In genomic region chr7:132657371-132658057, GRCm38 (mm10) we compare ENCODE assay signal across 9 mouse cellular contexts. TPM values are rescaled to one million over a fixed set of nuclear protein-coding genes. Genes with fewer than 3 reads are reported as not detected.
DNase-seq lines count a peak whose midpoint lies in the region; ATAC-seq and TF ChIP-seq lines count a peak whose summit lies in the region.
"Had no signal": no experiment of that assay in that cellular context is flagged by ENCODE, and none has a peak within 500 bp of the region (broad histone marks: within the 10 kb centered on the region; RNA-seq: fewer than 3 reads in every experiment).

No protein-coding gene starts in this region.

- no peaks in the 10 kb centered on the region for H3K9me3 ChIP-seq in forebrain, embryonic 10.5 days
- H3K9me3 ChIP-seq in forebrain, embryonic 15.5 days = no peaks in the 10 kb centered on the region
- no peaks in the 10 kb centered on the region for H3K9me3 ChIP-seq in embryonic facial prominence, embryonic 15.5 days (replicated peaks)
- no peaks in the 10 kb centered on the region for H3K9me3 ChIP-seq in midbrain, embryonic 14.5 days (ENCODE audit: control insufficient read depth, low read length)

- peak overlapping the region; percentile 87 for H3K27ac ChIP-seq in forebrain, embryonic 10.5 days
- H3K27ac ChIP-seq in forebrain, embryonic 15.5 days (replicated peaks) = no peak overlapping the region
- H3K27ac ChIP-seq in layer of hippocampus, adult 2 months = peak overlapping the region; percentile 74
- H3K27ac ChIP-seq in embryonic facial prominence, embryonic 15.5 days (replicated peaks) = peak overlapping the region; percentile 84
- no peak overlapping the region for H3K27ac ChIP-seq in midbrain, embryonic 14.5 days (replicated peaks; ENCODE audit: low read depth, low read length)

- H3K4me2 ChIP-seq in forebrain, embryonic 15.5 days (replicated peaks) = no peak overlapping the region
- 0 out of 2 replicates have a peak overlapping the region, but pooled peaks have one; percentile 25 for H3K4me2 ChIP-seq in embryonic facial prominence, embryonic 15.5 days (replicated peaks)
- H3K4me2 ChIP-seq in midbrain, embryonic 14.5 days (ENCODE audit: low read length) = no peak overlapping the region

- H3K4me1 ChIP-seq in forebrain, embryonic 10.5 days = peaks cover 67% of the 10 kb centered on the region
- H3K4me1 ChIP-seq in forebrain, embryonic 15.5 days = peaks cover 34% of the 10 kb centered on the region
- peaks cover 52% of the 10 kb centered on the region for H3K4me1 ChIP-seq in embryonic facial prominence, embryonic 15.5 days
- no peaks in the 10 kb centered on the region; the same call in 1 of the 2 replicates for H3K4me1 ChIP-seq in midbrain, embryonic 14.5 days (ENCODE audit: control insufficient read depth, insufficient read depth, low read length)

- H3K9ac ChIP-seq in forebrain, embryonic 15.5 days (replicated peaks) = no peak overlapping the region
- no peak overlapping the region for H3K9ac ChIP-seq in embryonic facial prominence, embryonic 15.5 days
- H3K9ac ChIP-seq in midbrain, embryonic 14.5 days (replicated peaks; ENCODE audit: low read length) = no peak overlapping the region

- ATAC-seq in forebrain, embryonic 15.5 days (replicated peaks) = no peak
- no peak for ATAC-seq in embryonic facial prominence, embryonic 15.5 days (ENCODE audit: insufficient number of reproducible peaks, low FRiP score, low TSS enrichment, low read depth)
- ATAC-seq in midbrain, embryonic 14.5 days (ENCODE audit: low FRiP score, low TSS enrichment) = no peak
- ATAC-seq in frontal cortex, adult (ENCODE audit: low TSS enrichment) = no peak

- peaks cover 59% of the 10 kb centered on the region for H3K27me3 ChIP-seq in forebrain, embryonic 10.5 days (ENCODE audit: poor library complexity, severe bottlenecking)
- no peaks in the 10 kb centered on the region for H3K27me3 ChIP-seq in forebrain, embryonic 15.5 days
- no peaks in the 10 kb centered on the region for H3K27me3 ChIP-seq in embryonic facial prominence, embryonic 15.5 days
- no peaks in the 10 kb centered on the region for H3K27me3 ChIP-seq in midbrain, embryonic 14.5 days (ENCODE audit: control insufficient read depth, insufficient read depth, low read length)

- no peaks in the 10 kb centered on the region for H3K36me3 ChIP-seq in forebrain, embryonic 10.5 days (replicated peaks)
- H3K36me3 ChIP-seq in forebrain, embryonic 15.5 days = no peaks in the 10 kb centered on the region
- H3K36me3 ChIP-seq in embryonic facial prominence, embryonic 15.5 days = no peaks in the 10 kb centered on the region
- H3K36me3 ChIP-seq in midbrain, embryonic 14.5 days (ENCODE audit: control insufficient read depth, insufficient read depth, low read length) = no peaks in the 10 kb centered on the region

- no peak for TF ChIP-seq CTCF in layer of hippocampus, adult 2 months (conservative IDR thresholded peaks at IDR 0.05)

- 34% methylated on average over 14 of the region's 14 CpGs for WGBS in forebrain, embryonic 10.5 days
- 33% methylated on average over 14 of the region's 14 CpGs for WGBS in forebrain, embryonic 15.5 days
- WGBS in embryonic facial prominence, embryonic 15.5 days = 34% methylated on average over 14 of the region's 14 CpGs
- WGBS in midbrain, embryonic 14.5 days = 41% methylated on average over 14 of the region's 14 CpGs

- H3K4me3 ChIP-seq in forebrain, embryonic 10.5 days = no peak overlapping the region
- no peak overlapping the region for H3K4me3 ChIP-seq in forebrain, embryonic 15.5 days
- no peak overlapping the region for H3K4me3 ChIP-seq in layer of hippocampus, adult 2 months
- no peak overlapping the region for H3K4me3 ChIP-seq in embryonic facial prominence, embryonic 15.5 days (replicated peaks)
- H3K4me3 ChIP-seq in midbrain, embryonic 14.5 days (replicated peaks; ENCODE audit: low read depth, low read length) = no peak overlapping the region

- DNase-seq in forebrain, embryonic 10.5 days (ENCODE audit: extremely low spot score, low spot score) = no peak
- no peak for DNase-seq in layer of hippocampus, adult 2 months (ENCODE audit: low spot score in 2 of 2)
- no peak for DNase-seq in layer of hippocampus, adult 8-10 months (ENCODE audit: low spot score in 2 of 2)
- peak; percentile 12 for DNase-seq in midbrain, embryonic 14.5 days
- DNase-seq in layer of hippocampus, adult 11-12 months (ENCODE audit: low spot score) = no peak

RNA-seq across cellular contexts. Expression of gene Lhpp, which starts 47.1 kb away (rescaled TPM):
- polyA plus RNA-seq in forebrain, embryonic 10.5 days (2016; fragmentation: Nextera tagmentation; extraction: Ambion mirVana) = 17.3 and 17.4 TPM in 2 replicates
- polyA plus RNA-seq in forebrain, embryonic 15.5 days (2015; fragmentation: Nextera tagmentation; extraction: Ambion mirVana) = 23.1 and 25.7 TPM in 2 replicates
- total RNA-seq in layer of hippocampus, adult 2 months (2021) = 10 to 100 TPM; 22.9 to 25.3 TPM
- 10 to 100 TPM; 22.1 to 23.2 (median 22.3) TPM for total RNA-seq in layer of hippocampus, adult 8-10 months (2022)
- 14.4 and 17.4 TPM in 2 replicates for polyA plus RNA-seq in embryonic facial prominence, embryonic 15.5 days (2015; fragmentation: Nextera tagmentation; extraction: Ambion mirVana)
- polyA plus RNA-seq in midbrain, embryonic 14.5 days (2014; fragmentation: Nextera tagmentation; extraction: Ambion mirVana) = 35.9 and 41.1 TPM in 2 replicates

RNA-seq across cellular contexts. Expression of gene Nkx1-2, which starts 58.1 kb away (rescaled TPM):
- polyA plus RNA-seq in forebrain, embryonic 10.5 days (2016; fragmentation: Nextera tagmentation; extraction: Ambion mirVana) = 0.09 and 0.15 TPM in 2 replicates
- 0.05 TPM in 1 of 2 replicates, not detected in the other for polyA plus RNA-seq in forebrain, embryonic 15.5 days (2015; fragmentation: Nextera tagmentation; extraction: Ambion mirVana)
- total RNA-seq in layer of hippocampus, adult 2 months (2021) = not detected
- under 1 TPM in 1 of 4 experiments, not detected in 3; 0.14 TPM for total RNA-seq in layer of hippocampus, adult 8-10 months (2022)
- polyA plus RNA-seq in embryonic facial prominence, embryonic 15.5 days (2015; fragmentation: Nextera tagmentation; extraction: Ambion mirVana) = 0.05 TPM in 1 of 2 replicates, not detected in the other
- polyA plus RNA-seq in midbrain, embryonic 14.5 days (2014; fragmentation: Nextera tagmentation; extraction: Ambion mirVana) = 0.74 and 0.82 TPM in 2 replicates
- total RNA-seq: gastrocnemius, adult 18-20 months had no signal

Comparison
In these comparisons a context has a peak if more than half of its experiments do, and no peak if none do; other contexts are left out.
1. H3K27ac ChIP-seq: peak in forebrain, embryonic 10.5 days (single experiment), layer of hippocampus, adult 2 months (single experiment) and embryonic facial prominence, embryonic 15.5 days (single experiment); none in forebrain, embryonic 15.5 days (single experiment) and midbrain, embryonic 14.5 days (single experiment).